Mouse (Mus musculus) telencephalon, adult 2 months (tissue): ENCODE results near the gene Mitd1.

Experiments used
- DNase-seq: peaks from one replicate; pipeline ENCODE4 v3.0.0-alpha.2; 2011; ENCODE audit warnings: low read depth, low spot score

The Mitd1 gene

DNA sequence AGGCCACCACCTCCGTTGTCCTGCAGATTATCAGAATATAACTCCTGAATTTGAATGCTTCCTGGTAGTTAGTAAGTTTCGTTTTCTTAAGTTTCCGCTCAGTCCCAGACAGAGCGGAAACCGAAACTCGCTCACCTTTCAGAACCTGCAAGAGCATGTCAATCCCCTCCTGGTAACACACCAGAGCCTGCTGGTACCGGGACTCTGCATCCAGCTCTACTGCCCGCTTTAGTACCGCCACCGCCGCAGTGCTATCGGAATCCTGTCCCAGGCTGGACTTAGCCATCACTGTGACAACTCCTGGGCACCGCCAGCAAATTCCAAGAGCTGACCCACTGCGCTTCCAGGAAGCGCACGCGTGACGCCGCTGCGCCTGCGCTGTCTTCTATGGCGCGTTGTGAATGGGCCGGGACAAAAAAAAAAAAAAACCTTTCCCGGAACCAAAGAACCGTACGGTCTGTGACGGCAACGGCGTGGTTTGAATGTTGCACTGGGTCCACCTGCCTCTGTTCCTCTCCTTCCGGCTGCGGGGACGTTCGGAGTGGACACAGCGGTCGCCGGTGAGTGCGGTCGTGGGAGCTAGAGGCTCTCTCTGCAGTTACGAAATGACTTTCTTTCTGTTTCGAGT is at the start of gene Mitd1, which contains the start of gene Mrpl30:
TSS of gene Mitd1 (minus strand) at position 387 of the 628 bp plus-strand sequence.
TSS of gene Mrpl30 (plus strand) at position 453 of the 628 bp plus-strand sequence.
- peak; percentile 88 for DNase-seq

DNA sequence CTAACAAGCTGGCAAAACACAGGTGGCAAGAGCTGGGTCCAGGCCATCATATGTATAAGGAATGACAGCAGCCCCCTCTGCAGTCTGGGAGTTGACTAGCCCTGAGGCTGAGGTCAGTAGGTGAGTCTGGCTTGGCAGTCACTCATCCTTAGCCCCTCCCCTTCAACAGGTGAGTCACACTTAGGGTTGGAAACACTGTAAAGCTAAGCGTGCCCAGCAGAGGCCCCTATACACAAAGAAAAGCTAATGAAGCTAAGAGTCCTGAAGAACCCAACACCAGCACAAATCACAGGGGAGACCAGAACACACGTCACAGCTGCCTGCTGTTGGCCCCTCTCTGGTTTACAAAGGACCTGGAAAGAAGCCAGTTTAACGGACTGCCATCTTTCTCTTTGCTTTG is 41.6 kb upstream of the Mitd1 start:
- DNase-seq: no peak

GRCm38 (mm10) chr1:37925971-37926370 is 35.8 kb upstream of the Mitd1 start:
- no peak for DNase-seq

DNA sequence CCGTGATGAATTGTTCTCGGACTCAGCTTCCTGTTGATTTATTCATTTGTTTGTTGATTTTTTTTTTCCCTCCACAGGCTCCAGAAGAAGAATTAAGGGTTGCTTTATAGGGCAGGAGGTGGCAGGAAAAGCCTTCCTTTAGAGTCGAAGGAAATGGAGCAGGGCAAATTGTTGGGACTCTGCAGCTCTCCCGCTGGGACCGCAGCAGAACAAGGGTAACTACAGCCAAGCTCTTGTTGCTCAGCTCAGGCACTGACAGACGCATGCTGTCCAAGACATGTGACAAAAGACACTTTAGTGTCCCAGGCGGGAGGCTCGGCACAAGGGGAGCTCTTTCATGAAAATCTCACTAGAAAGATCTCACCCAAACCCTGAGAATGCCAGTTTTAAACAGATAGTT is 32.3 kb upstream of the Mitd1 start:
- DNase-seq: no peak

- DNase-seq: peak; percentile 16
These were observed 27.9 kb upstream of the Mitd1 start for GRCm38 (mm10) chr1:37918096-37918495.

DNA sequence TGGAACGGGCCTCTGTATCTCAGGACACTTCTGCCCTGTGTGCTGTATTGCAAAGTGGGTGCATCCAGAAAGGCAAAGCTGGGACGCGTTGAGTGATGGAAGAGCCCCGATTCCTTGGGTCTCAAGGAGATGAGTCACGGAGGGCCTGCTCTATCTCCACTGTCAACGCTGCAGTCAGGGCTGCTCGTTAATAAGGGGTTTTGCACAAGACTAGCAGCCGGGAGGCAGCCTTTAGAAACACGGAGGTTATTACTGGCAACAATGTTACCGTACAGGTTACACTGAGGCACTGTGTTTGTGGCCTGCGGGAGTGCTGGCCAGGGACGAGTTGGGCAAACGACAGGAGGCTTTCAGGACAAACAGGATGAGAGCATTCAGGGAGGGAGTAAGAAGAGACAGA is 27.5 kb upstream of the Mitd1 start:
- DNase-seq: no peak

DNA sequence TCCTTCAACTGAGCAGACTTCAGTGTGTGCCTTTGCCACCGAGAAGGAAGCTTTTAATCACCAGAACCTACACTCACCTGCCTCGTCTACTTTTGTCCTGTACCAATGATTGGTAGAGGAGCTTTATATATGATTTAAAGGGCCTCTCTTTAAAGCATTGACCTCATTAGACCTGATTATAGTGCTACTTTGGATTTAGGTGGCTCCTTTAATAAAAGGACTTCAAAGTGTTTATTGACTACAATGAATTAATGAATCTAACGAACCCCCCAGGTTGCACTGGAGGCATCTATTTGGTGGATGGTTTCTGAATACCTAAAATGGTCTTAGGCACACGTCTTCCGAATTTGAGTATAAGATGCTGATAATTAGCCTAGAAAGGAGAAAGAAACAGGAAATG is 26.2 kb upstream of the Mitd1 start, which contains the start of gene Lyg2:
TSS of gene Lyg2 (minus strand) at position 101 of the 400 bp plus-strand sequence.
- no peak for DNase-seq

DNA sequence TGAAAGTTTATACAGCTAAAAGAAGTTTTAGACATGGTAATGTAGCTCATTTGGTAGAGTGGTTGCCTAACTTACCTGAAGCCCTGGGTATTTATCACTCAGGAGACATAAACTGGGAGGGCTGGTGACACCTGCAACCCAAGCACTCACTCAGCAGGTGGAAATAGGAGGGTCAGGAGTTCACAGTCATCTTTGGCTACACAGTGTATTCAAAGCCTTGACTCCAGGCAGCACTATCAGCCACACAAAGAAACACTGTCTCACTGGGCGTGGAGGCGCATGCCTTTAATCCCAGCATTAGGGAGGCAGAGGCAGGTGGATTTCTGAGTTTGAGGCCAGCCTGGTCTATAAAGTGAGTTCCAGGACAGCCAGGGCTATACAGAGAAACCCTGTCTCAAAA is 22.5 kb upstream of the Mitd1 start:
- DNase-seq: no peak

DNA sequence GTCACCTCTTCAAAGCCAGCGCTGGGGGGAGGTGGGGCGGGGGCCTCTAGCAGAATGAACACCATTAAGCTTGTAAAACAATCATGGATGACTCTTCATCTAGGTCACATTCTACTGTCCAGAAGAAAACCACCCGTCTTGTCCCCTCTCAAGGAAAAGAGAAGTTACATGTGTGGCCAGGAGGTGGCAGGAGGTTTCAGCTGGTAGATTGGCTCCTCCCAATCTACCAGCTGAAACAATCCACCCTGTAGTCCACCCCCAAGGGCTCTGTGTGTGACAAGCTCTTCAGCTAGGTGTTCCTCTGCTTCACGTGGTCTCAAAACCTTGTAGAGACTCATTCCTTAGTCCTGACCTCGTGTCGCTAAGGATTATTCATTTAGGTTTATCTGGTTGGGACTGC is 13.0 kb upstream of the Mitd1 start:
- DNase-seq: peak; percentile 16

GRCm38 (mm10) chr1:37900288-37900687 is 10.1 kb upstream of the Mitd1 start:
- DNase-seq: no peak

DNA sequence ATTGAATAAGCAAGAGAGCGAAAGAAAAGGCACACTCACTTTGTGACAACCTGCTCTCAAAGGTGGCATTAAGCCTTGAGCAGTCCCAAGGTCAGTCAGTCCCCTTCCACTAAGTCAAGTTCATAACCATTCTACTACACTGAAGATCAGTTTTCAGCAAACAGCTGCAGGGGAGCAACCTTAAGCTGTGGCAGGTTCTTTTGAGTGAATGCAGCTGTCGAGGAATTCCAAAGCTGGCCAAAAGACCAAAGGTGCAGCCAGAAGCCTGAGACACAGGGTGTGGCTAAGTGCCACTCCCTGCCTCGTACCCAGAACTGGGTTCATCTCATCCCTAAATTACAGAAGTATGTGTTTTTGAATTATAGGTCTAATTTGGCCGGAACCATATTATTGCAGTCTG is 9.6 kb upstream of the Mitd1 start:
- no peak for DNase-seq

GRCm38 (mm10) chr1:37894606-37895005 is 4.4 kb upstream of the Mitd1 start:
- no peak for DNase-seq

DNA sequence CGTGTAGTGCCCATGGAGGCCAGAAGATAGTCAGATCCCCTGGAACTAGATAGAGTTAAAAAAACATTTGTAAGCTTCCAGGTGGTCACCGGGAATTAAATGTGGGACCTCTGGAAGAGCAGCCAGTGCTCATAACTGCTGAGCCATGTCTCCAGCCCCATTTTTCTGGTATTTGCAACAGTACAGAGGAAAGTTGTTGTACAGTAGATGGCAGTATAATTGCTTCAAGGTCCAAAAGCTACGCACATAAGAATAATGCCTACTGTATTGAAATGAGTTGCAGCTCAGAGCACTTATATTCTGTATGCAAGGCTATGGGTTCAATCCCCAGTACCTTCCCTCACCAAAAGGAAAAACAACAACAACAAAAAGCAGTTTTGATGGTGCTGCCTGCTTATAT is 1.2 kb upstream of the Mitd1 start:
- DNase-seq: no peak

- DNase-seq: no peak
These were observed 1.0 kb downstream of the Mitd1 start for GRCm38 (mm10) chr1:37889206-37889605.

DNA sequence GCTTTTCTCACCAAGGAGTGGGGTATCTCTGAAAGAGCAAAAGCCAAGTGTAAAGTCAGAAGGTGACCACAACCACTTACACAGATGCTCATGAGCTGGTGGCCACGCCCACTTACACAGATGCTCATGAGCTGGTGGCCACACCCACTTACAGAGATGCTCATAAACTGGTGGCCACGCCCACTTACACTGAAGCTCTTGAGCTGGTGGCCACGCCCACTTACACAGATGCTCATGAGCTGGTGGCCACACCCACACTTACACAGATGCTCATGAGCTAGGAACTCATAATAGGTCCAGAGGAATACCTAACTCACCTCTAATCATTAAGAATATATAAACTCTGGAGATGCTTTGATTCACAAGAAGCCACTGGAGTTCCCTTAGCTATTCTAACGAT is 5.8 kb downstream of the Mitd1 start:
- DNase-seq: no peak

GRCm38 (mm10) chr1:37883411-37883810 is 6.8 kb downstream of the Mitd1 start:
- DNase-seq: no peak

GRCm38 (mm10) chr1:37877736-37878460 is 12.3 kb downstream of the Mitd1 start:
- DNase-seq: no peak

GRCm38 (mm10) chr1:37873157-37873556 is 17.1 kb downstream of the Mitd1 start:
- no peak for DNase-seq

DNA sequence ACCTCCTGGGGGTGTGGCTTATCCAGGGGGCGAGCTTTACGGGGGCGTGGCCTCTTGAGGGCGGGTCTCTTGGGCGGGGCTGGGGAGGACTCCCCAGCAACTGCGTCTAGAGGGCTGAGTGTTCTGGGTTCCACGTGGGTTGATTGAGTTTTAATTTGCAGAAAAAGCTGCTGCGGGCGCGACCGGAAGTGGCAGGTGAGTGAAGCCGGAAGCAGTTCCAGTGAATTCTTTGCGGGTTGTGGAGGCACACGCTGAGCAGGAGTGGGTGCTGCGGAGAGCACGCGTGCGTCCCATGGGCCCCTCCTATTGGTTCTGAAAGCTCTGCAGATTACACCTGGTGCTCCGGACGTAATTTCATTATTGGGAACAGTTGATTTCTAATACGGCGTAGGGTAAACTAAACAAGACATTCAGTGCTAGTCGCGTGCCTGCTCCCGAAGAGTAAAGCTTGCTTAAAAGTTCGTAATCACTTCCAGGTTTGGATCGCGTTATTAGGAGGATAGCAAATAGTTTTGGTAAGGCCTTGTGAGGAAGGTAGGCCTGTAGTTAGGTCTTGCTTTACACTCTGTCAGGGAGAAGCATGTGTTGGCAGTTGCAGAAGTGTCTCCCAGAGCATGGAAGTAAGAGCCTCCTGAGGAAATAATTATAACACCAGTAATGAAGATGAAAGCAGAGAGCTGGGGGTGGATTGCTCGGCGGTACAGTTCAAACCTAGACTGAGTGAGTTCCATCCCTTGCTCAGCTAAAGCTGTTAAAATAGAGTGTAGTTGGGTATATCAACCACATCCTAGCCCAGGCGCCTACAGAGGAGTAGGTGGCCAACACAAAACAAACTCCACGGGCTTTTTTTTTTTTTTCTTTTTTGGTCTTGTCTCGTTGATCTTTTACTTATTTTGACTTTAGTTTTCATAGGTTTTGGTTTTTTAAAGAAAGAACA is 17.8 kb downstream of the Mitd1 start:
- peak; percentile 89 for DNase-seq

- peak; percentile 21 for DNase-seq
These were observed 18.5 kb downstream of the Mitd1 start, which contains the start of gene Lipt1 for GRCm38 (mm10) chr1:37871704-37872103. Lipt1 (plus strand) TSS chr1:37871738.

GRCm38 (mm10) chr1:37869362-37869761 is 20.8 kb downstream of the Mitd1 start:
- DNase-seq: no peak

DNA sequence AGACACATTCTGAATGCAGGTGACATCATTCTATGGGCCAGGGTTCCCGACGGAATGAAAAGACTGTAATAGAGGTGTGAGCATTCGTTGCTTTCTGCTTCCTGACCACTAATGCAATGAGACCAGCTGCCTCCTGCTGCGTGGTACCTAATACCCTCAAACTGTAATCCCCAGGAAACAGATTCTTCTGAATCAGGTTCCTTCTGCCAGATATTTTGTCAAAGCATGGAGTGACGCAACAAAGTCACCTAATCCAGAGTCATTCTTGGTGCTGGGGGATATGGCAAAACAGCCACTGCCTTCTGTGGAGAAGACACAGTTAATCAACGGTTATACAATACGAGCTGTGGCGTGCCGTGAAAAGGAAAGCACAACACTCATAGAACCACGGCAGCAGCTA is 21.6 kb downstream of the Mitd1 start:
- DNase-seq: no peak
